Mouse (Mus musculus): Measurements from ENCODE around the gene Supt20.

Supt20 gene

GRCm38 (mm10) chr3:54756058-54756457 is 63.5 kb downstream of the Supt20 start:
- peak; percentile 28 to 47 for DNase-seq

DNA sequence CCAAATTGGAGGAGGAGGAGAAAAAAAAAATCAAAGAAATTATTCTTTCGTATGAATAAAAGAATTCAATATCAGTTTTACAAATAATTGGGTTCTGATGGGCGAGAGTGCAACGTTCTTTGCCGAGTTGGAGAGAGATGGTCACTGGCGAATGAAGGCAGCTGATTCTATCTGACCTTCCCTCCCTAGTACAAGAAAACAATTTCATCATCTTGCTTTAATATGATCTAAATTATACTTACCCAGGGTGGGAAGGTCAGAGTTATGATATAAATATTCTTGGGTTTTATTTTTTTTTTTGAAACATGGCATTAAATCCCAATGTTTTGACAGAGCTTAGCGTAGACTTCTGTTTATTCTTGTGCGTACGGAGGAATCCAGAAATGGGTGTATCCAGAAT is 64.8 kb downstream of the Supt20 start:
- DNase-seq: no peak

GRCm38 (mm10) chr3:54759211-54759610 is 66.6 kb downstream of the Supt20 start:
- DNase-seq: no peak

- no peak for DNase-seq
Measured at GRCm38 (mm10) chr3:54760321-54761115, 67.9 kb downstream of the Supt20 start.

- DNase-seq: no peak
Measured at GRCm38 (mm10) chr3:54761258-54761657, 68.7 kb downstream of the Supt20 start.

- peak; percentile 67 to 71 for DNase-seq
Measured at GRCm38 (mm10) chr3:54764418-54764817, 71.8 kb downstream of the Supt20 start.

DNA sequence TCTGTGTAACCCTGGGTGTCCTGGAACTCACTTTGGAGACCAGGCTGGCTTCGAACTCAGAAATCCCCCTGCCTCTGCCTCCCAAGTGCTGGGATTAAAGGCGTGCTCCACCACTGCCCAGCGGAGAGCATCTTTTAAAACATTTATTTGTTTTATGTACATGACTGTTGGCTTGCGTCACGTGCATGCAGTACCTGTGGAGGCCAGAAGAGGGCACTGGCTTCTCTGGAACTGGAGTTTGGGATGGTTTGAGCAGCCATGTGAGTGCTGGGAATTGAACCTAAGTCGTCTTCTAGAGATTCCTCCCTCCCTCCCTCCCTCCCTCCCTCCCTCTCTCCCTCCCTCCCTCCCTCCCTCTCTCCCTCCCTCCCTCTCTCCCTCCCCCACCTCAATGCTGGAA is 72.9 kb downstream of the Supt20 start:
- DNase-seq: peak; percentile 24 to 25

- no peak for DNase-seq
Measured at GRCm38 (mm10) chr3:54766034-54766433, 73.4 kb downstream of the Supt20 start.

- DNase-seq: no peak
Measured at GRCm38 (mm10) chr3:54766811-54767210, 74.2 kb downstream of the Supt20 start.

DNA sequence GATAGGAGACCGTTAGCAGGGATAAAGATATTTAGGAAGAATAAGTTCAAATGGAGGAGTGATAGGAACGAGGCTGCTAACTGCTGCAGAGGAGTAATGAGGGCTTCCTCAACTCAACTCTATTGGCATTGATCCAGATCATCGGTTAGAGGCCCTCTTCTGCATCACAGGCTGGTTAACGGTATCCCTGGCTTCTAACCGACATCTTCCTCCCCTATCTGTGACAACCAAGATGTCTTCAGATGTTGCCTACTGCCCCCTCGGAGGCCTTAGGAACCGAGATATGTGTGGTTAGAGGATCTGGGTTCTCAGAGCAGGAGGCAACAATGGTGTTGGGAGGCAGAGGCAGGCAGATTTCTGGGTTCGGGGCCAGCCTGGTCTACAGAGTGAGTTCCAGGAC is 76.0 kb downstream of the Supt20 start:
- DNase-seq: no peak

GRCm38 (mm10) chr3:54769349-54770275 is 77.0 kb downstream of the Supt20 start:
- DNase-seq: no peak

GRCm38 (mm10) chr3:54773613-54774012 is 81.0 kb downstream of the Supt20 start:
- DNase-seq: no peak

GRCm38 (mm10) chr3:54775989-54776631 is 83.5 kb downstream of the Supt20 start:
- no peak for DNase-seq

Data from cerebellum, postnatal 10 days (tissue).